Mouse (Mus musculus) monocyte, adult 2 months (primary cell): ENCODE data around the gene Tmprss11g.

ENCODE experiments used
- DNase-seq, 2 experiments: peaks; one replicate each; pipeline ENCODE4 v3.0.0; 2022; ENCODE audit warnings: low spot score in 2 of 2, low read depth in 1 of 2

Gene Tmprss11g

GRCm38 (mm10) chr5:86518500-86518899, at the start of gene Tmprss11g:
Gene Tmprss11g (minus strand): TSS chr5:86518600.
- DNase-seq: no peak

DNA sequence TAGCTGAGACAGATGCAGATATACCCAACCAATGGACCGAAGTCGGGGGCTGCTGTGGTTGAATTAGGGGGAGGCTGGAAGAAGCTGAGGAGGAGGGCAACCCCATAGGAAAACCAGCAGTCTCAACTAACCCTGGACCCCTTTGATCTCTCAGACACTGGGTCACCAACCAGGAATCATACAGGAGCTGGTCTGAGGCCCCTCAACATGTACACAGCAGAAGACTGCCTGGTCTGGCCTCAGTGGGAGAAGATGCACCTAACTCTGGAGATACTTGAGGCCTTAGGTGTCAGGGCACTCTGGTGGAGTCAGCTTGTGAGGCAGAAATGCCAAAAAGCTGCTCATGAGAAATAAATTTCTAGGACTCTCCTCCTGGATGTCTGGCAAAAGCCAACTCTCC, 28.3 kb upstream of the Tmprss11g start:
- no peak for DNase-seq

GRCm38 (mm10) chr5:86540601-86541000, 22.2 kb upstream of the Tmprss11g start:
- no peak for DNase-seq

DNA sequence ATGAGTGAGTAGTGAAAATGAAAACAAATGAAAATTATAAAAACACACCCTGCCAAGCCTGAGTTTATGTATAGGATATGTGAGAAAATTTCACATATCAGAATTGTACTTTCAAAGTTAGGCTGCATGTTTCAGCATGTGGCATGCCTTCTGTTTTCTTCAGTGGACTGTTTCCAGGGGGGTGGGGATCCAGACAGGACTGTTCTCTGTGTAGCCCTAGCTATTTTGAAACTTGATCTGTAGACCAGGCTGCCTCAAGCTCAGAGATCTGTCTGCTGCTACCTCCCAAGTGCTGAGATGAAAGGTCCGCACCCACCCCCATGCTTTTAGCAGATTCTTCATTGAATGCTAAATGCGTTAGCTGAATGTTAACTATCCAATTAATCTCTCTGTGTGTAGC, 10.3 kb upstream of the Tmprss11g start:
- DNase-seq: no peak

DNA sequence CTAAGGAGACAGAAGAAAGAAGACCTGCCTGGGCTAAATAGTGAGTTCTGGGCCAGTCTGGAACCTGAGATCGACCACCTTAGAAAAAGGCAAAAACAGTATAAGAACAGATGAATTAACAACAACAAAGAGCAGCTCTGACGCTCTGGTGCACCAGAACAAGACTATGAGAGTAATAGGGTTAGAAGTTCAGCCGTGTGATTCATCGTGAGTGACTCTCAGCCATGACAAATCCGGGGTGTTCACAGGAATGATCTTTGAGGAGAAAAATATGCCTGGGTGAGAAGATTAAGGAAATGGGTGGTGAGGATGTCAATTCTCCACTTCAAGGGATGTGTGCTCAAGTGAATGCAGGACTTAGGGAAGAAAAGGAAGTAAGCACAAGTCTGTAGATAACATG, 6.9 kb downstream of the Tmprss11g start:
- DNase-seq: no peak

GRCm38 (mm10) chr5:86493453-86493852, 24.9 kb downstream of the Tmprss11g start:
- no peak for DNase-seq

DNA sequence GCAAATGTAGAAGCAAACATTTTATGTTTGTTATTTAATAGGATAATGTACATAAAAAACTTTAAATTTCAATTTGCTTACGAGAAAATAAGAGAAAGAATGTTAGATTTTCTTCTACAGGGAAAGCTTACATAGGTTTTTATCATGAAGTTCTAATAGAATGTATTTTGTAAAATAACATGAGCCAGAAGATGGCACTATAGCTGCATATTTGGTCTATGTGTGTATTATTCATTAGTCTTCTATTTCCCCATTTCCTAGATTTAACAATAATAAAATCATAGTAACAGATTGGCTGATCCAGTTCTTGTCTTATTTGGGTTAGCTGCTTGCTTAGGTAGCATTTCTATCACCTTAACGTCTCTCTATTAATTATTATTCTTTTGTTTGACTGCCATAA, 35.8 kb downstream of the Tmprss11g start:
- DNase-seq: no peak

DNA sequence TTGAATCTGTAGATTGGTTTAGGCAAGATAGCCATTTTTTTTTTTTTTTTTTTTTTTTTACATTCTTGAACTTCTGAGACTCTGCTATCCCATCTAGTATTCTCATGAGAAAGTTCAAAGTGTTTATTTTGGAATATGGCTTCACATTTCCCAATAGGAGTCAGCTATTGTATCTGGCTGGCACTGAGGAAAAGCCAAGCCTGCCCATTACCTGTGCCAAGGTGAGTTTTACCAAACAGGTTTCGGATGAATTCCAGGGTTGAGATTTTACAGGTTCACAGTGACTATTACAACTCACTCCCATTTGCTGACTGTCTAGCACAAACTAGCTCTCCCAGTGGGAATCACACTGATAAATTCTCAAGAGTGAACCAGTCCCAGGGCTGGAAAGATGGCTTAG, 36.4 kb downstream of the Tmprss11g start:
- no peak for DNase-seq

DNA sequence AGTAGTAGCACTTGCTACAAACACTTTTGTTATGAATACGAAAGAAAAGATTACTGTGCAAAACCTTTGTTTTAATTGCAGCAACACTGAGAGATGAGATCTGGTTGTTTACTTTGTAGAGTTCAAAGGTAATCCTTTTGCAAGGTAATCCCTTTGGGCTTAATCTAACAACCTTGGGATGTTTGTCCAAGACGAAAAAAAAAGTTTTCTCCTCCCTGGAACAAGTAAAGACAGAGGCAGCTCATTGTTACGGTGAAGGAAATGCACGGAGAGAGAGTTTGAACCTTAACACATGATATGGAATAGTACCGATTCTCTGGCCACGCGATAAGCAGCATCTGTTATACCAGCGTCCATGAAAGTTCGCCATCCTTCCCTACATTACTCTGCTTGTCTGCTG, 44.5 kb downstream of the Tmprss11g start:
- no peak for DNase-seq

DNA sequence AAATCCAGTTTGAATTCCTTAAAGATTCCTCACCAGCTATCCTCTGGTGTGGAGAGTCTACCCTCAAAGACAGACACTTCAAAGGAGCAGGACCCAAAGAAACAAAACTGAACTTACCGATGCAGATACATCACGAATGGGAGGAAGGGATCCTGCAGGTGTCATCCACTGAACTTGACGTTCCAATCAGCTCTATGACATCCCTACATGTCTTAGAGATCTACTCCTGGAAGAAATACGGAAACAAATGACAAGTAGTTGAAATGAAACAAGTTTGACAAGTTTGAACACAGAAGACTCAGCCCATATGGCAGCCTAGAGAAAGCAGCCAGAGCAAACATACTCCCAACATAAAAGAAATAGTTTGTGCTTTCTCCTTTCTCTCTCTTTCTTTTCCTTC, 49.5 kb downstream of the Tmprss11g start, which contains the start of gene Tmprss11a:
TSS of gene Tmprss11a (minus strand) at position 101 of the 400 bp plus-strand sequence.
- DNase-seq: no peak

DNA sequence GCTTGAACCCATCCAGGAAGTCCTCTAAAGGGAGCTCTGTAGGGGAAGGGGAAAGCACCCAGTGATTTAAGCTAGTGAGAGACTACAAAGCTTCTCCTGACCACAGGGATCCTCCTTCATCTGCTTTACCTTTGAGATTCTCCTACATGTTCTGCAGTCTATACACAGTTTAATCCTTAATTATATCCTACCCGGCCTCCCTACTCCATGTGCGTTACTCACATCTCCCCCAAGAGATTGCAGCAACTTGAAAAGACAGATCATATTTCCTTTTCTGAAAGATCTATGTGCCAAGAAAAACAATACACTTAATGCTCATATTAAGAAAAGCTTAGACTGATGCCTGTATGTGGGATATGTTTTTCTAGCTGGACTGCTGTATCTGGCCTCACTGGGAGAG, 79.1 kb downstream of the Tmprss11g start:
- DNase-seq: no peak

DNA sequence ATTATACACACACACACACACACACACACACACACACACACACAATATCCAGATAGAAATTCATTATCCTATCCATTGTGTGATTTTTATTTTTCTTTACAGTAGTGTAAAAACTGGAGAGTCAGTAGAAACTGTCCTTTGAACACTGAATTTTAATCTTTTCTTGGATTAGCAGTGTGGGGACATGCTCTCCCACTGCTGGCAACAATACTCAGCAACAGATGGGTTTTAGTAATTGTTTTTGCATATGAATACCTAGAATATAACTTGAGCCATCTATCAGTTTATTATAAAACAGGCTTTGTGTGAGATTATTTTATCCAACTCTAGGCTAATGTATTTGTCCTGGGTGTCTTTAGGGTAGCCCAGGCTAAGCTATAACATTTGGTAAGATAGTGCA, 79.9 kb downstream of the Tmprss11g start:
- DNase-seq: no peak
